Mouse (Mus musculus): ENCODE results near the gene 4921524J17Rik. TPM values are rescaled to one million over a fixed set of nuclear protein-coding genes. Genes with fewer than 3 reads are reported as not detected.
A peak's percentile ranks its signal among the peaks of the same experiment; 100 is the strongest.

Gene 4921524J17Rik
- polyA plus RNA-seq, 1 experiment from 2014 or later: 42.8 TPM

- H3K4me2 ChIP-seq: no peak overlapping the region
- H3K4me3 ChIP-seq (replicated peaks): no peak overlapping the region
- H3K4me1 ChIP-seq: peaks cover 40% of the 10 kb centered on the region
- ATAC-seq (replicated peaks; ENCODE audit: low FRiP score): no peak
- H3K9me3 ChIP-seq (replicated peaks): no peaks in the 10 kb centered on the region
- no peak overlapping the region for H3K27ac ChIP-seq
- H3K36me3 ChIP-seq: no peaks in the 10 kb centered on the region
- H3K27me3 ChIP-seq: no peaks in the 10 kb centered on the region
- WGBS: 54% methylated on average over 3 of the region's 3 CpGs
- H3K9ac ChIP-seq: no peak overlapping the region
These were observed 56.1 kb downstream of the 4921524J17Rik start for GRCm38 (mm10) chr8:85376516-85376915.

GRCm38 (mm10) chr8:85374286-85374685, 58.3 kb downstream of the 4921524J17Rik start:
- H3K4me1 ChIP-seq: peaks cover 19% of the 10 kb centered on the region
- 48% methylated on average over 4 of the region's 4 CpGs for WGBS

GRCm38 (mm10) chr8:85373435-85374039, 59.1 kb downstream of the 4921524J17Rik start:
- Histone ChIP-seq H3K4me3 (replicated peaks) (no peak overlapping the region), H3K9me3 (replicated peaks) (no peaks in the 10 kb centered on the region), H3K36me3 (no peaks in the 10 kb centered on the region), H3K27ac (peak overlapping the region; percentile 45; the same call in 1 of the 2 replicates), H3K9ac (no peak overlapping the region), H3K4me2 (no peak overlapping the region), H3K27me3 (no peaks in the 10 kb centered on the region), H3K4me1 (peaks cover 12% of the 10 kb centered on the region; the same call in 1 of the 2 replicates)
- WGBS: 51% methylated on average over 5 of the region's 5 CpGs
- ATAC-seq (replicated peaks; ENCODE audit: low FRiP score): no peak

More at GRCm38 (mm10) chr8:85374286-85374685, 58.3 kb downstream of the 4921524J17Rik start:
- no peaks in the 10 kb centered on the region for H3K27me3 ChIP-seq
- ATAC-seq (replicated peaks; ENCODE audit: low FRiP score): no peak
- no peaks in the 10 kb centered on the region for H3K36me3 ChIP-seq
- H3K9me3 ChIP-seq (replicated peaks): no peaks in the 10 kb centered on the region
- H3K4me2 ChIP-seq: no peak overlapping the region
- H3K27ac ChIP-seq: no peak overlapping the region
- no peak overlapping the region for H3K9ac ChIP-seq
- H3K4me3 ChIP-seq (replicated peaks): no peak overlapping the region

GRCm38 (mm10) chr8:85372465-85372839, 60.2 kb downstream of the 4921524J17Rik start:
- Histone ChIP-seq H3K27me3 (no peaks in the 10 kb centered on the region), H3K9ac (no peak overlapping the region), H3K4me1 (peaks cover 14% of the 10 kb centered on the region; the same call in 1 of the 2 replicates), H3K4me3 (replicated peaks) (no peak overlapping the region), H3K4me2 (no peak overlapping the region), H3K9me3 (replicated peaks) (no peaks in the 10 kb centered on the region), H3K27ac (no peak overlapping the region), H3K36me3 (no peaks in the 10 kb centered on the region)
- WGBS: 90% methylated on average over 1 of the region's 1 CpGs
- no peak for ATAC-seq (replicated peaks; ENCODE audit: low FRiP score)

GRCm38 (mm10) chr8:85371736-85372464, 60.7 kb downstream of the 4921524J17Rik start:
- no peak overlapping the region for H3K4me3 ChIP-seq (replicated peaks)
- no peak for ATAC-seq (replicated peaks; ENCODE audit: low FRiP score)
- WGBS: 84% methylated on average over 5 of the region's 5 CpGs

GRCm38 (mm10) chr8:85365176-85365575, 67.5 kb downstream of the 4921524J17Rik start:
- WGBS: 62% methylated on average over 6 of the region's 6 CpGs
- Histone ChIP-seq H3K27me3 (no peaks in the 10 kb centered on the region), H3K4me2 (no peak overlapping the region), H3K4me3 (replicated peaks) (no peak overlapping the region), H3K4me1 (peaks cover 21% of the 10 kb centered on the region), H3K27ac (no peak overlapping the region), H3K9ac (no peak overlapping the region), H3K9me3 (replicated peaks) (no peaks in the 10 kb centered on the region), H3K36me3 (no peaks in the 10 kb centered on the region)
- ATAC-seq (replicated peaks; ENCODE audit: low FRiP score): no peak

More at GRCm38 (mm10) chr8:85371736-85372464, 60.7 kb downstream of the 4921524J17Rik start:
- Histone ChIP-seq H3K27ac (no peak overlapping the region), H3K36me3 (no peaks in the 10 kb centered on the region), H3K9me3 (replicated peaks) (no peaks in the 10 kb centered on the region), H3K4me1 (peaks cover 19% of the 10 kb centered on the region; the same call in 1 of the 2 replicates), H3K9ac (no peak overlapping the region), H3K4me2 (no peak overlapping the region), H3K27me3 (no peaks in the 10 kb centered on the region)

GRCm38 (mm10) chr8:85364628-85365027, 68.0 kb downstream of the 4921524J17Rik start:
- no peak overlapping the region for H3K9ac ChIP-seq
- H3K4me1 ChIP-seq: peaks cover 21% of the 10 kb centered on the region

GRCm38 (mm10) chr8:85363406-85363805, 69.2 kb downstream of the 4921524J17Rik start:
- Histone ChIP-seq H3K27ac (no peak overlapping the region), H3K4me2 (no peak overlapping the region), H3K4me1 (peaks cover 21% of the 10 kb centered on the region), H3K4me3 (replicated peaks) (no peak overlapping the region), H3K27me3 (no peaks in the 10 kb centered on the region), H3K9me3 (replicated peaks) (no peaks in the 10 kb centered on the region), H3K36me3 (no peaks in the 10 kb centered on the region), H3K9ac (no peak overlapping the region)
- no peak for ATAC-seq (replicated peaks; ENCODE audit: low FRiP score)
- 84% methylated on average over 6 of the region's 6 CpGs for WGBS

More at GRCm38 (mm10) chr8:85364628-85365027, 68.0 kb downstream of the 4921524J17Rik start:
- 82% methylated on average over 11 of the region's 11 CpGs for WGBS
- no peak overlapping the region for H3K4me2 ChIP-seq
- no peaks in the 10 kb centered on the region for H3K27me3 ChIP-seq
- H3K36me3 ChIP-seq: no peaks in the 10 kb centered on the region
- H3K9me3 ChIP-seq (replicated peaks): no peaks in the 10 kb centered on the region
- H3K27ac ChIP-seq: 0 out of 2 replicates have a peak overlapping the region, but pooled peaks have one; percentile 60
- no peak for ATAC-seq (replicated peaks; ENCODE audit: low FRiP score)
- no peak overlapping the region for H3K4me3 ChIP-seq (replicated peaks)

GRCm38 (mm10) chr8:85362211-85362610, 70.4 kb downstream of the 4921524J17Rik start:
- no peaks in the 10 kb centered on the region for H3K27me3 ChIP-seq
- no peaks in the 10 kb centered on the region for H3K36me3 ChIP-seq
- no peak overlapping the region for H3K27ac ChIP-seq
- no peak overlapping the region for H3K4me3 ChIP-seq (replicated peaks)
- peaks cover 17% of the 10 kb centered on the region for H3K4me1 ChIP-seq
- H3K9me3 ChIP-seq (replicated peaks): no peaks in the 10 kb centered on the region
- 74% methylated on average over 4 of the region's 4 CpGs for WGBS
- no peak overlapping the region for H3K9ac ChIP-seq
- no peak for ATAC-seq (replicated peaks; ENCODE audit: low FRiP score)
- H3K4me2 ChIP-seq: no peak overlapping the region

Other genes with a start within 250 kb of the 4921524J17Rik start
- not detected in 2 replicates for gene Olfr371, start 206.8 kb downstream of the 4921524J17Rik start, polyA plus RNA-seq (2015; fragmentation: Nextera tagmentation; extraction: Ambion mirVana)
- 110 and 111 TPM in 2 replicates for gene Orc6, start 133.2 kb downstream of the 4921524J17Rik start, polyA plus RNA-seq (2015; fragmentation: Nextera tagmentation; extraction: Ambion mirVana)
- gene Vps35, start 133.0 kb downstream of the 4921524J17Rik start, polyA plus RNA-seq (2015; fragmentation: Nextera tagmentation; extraction: Ambion mirVana): 142 and 144 TPM in 2 replicates
- 1.7 and 2.4 TPM in 2 replicates for gene Mylk3, start 46.5 kb downstream of the 4921524J17Rik start, polyA plus RNA-seq (2015; fragmentation: Nextera tagmentation; extraction: Ambion mirVana)
- 21.4 and 21.5 TPM in 2 replicates for gene Gpt2, start 59.7 kb upstream of the 4921524J17Rik start, polyA plus RNA-seq (2015; fragmentation: Nextera tagmentation; extraction: Ambion mirVana)
- 166 and 169 TPM in 2 replicates for gene Dnaja2, start 122.5 kb upstream of the 4921524J17Rik start, polyA plus RNA-seq (2015; fragmentation: Nextera tagmentation; extraction: Ambion mirVana)

All from kidney, embryonic 15.5 days (tissue).